Mouse (Mus musculus): ENCODE data around the gene Zdbf2. TPM values are rescaled to one million over a fixed set of nuclear protein-coding genes. Genes with fewer than 3 reads are reported as not detected.
"Not testable (repeated sequence)": the region's sequence is repeated elsewhere in the genome, so short reads cannot be mapped to it uniquely, and the experiment has no call there.

The Zdbf2 gene
- polyA plus RNA-seq, 1 experiment: 19.0 TPM

DNA sequence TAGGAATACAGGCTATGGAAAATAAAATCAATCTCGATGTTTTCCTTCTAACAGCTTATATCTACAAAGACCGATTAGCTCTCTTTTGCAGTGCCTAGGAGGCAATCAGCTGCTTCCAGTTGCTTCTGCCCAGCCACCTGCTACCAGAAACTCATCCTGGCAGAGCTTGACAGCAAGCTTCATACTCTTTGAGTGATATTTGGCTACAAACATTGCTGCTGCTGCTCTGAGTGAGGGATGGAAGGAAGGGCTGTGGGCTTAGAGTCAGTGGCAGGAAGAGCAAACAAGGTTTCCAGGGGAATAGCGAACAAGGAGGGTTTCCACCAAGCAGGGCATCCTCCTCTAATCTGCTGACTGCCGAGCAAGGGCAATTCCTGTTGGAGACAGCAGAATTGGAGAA lies 7.6 kb upstream of the Zdbf2 start:
- no peak for TF ChIP-seq POLR2A (IDR thresholded peaks at IDR 0.05; ENCODE audit: borderline replicate concordance, extremely low read depth, insufficient read depth, insufficient read length, poor library complexity, severe bottlenecking)
- no peak for TF ChIP-seq CTCF (IDR thresholded peaks at IDR 0.05; ENCODE audit: borderline replicate concordance, extremely low read depth, insufficient read depth, insufficient read length)
- DNase-seq (ENCODE audit: low read depth): peak; percentile 59

DNA sequence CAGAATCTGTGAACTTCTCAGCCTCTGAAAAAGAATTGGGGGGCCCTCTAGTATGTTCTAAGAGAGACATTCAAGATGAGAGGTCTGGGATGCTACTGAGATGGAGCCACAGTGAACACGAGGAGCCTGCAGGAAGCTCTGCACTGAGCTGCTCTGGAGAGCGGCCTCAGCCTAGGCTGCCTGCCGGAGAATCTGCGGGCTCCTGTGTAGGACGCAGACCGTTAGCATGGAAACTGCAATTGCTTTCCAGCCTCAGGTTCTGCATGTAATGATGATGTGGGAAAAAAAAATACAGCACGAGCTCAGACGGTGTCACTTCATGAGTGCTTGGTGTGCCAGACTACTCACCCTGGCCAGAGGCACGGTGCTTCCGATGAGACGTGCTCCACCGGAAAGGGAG lies 6.9 kb upstream of the Zdbf2 start:
- DNase-seq (ENCODE audit: low read depth): peak; percentile 59
- TF ChIP-seq POLR2A (IDR thresholded peaks at IDR 0.05; ENCODE audit: borderline replicate concordance, extremely low read depth, insufficient read depth, insufficient read length, poor library complexity, severe bottlenecking): no peak
- TF ChIP-seq CTCF (IDR thresholded peaks at IDR 0.05; ENCODE audit: borderline replicate concordance, extremely low read depth, insufficient read depth, insufficient read length): no peak

DNA sequence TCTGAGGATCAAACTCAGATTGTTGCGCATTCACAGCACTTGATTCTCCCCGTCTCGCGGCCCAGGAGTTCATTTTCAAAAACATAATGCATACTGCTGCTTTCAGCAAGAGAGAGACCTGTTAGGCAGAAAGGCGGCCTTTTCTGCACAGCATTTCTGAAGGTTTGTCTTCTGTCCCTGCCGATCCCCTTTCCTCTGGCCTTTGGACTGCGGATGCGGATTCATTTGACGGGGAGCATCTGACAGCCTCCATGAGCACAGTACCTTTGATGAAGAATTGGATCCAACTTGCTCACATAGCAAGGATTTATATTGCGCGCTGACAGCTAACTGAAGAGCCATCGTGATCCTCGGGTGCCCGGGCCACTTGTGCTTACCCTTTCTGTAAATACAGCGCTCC lies 6.3 kb upstream of the Zdbf2 start:
- TF ChIP-seq POLR2A (IDR thresholded peaks at IDR 0.05; ENCODE audit: borderline replicate concordance, extremely low read depth, insufficient read depth, insufficient read length, poor library complexity, severe bottlenecking) (no peak), CTCF (IDR thresholded peaks at IDR 0.05; ENCODE audit: borderline replicate concordance, extremely low read depth, insufficient read depth, insufficient read length) (no peak)
- DNase-seq (ENCODE audit: low read depth): peak; percentile 55

- TF ChIP-seq POLR2A (IDR thresholded peaks at IDR 0.05; ENCODE audit: borderline replicate concordance, extremely low read depth, insufficient read depth, insufficient read length, poor library complexity, severe bottlenecking) (no peak), CTCF (IDR thresholded peaks at IDR 0.05; ENCODE audit: borderline replicate concordance, extremely low read depth, insufficient read depth, insufficient read length) (no peak)
- DNase-seq (ENCODE audit: low read depth): peak; percentile 67
These were observed 865 bp upstream of the Zdbf2 start for GRCm38 (mm10) chr1:63272125-63272675.

DNA sequence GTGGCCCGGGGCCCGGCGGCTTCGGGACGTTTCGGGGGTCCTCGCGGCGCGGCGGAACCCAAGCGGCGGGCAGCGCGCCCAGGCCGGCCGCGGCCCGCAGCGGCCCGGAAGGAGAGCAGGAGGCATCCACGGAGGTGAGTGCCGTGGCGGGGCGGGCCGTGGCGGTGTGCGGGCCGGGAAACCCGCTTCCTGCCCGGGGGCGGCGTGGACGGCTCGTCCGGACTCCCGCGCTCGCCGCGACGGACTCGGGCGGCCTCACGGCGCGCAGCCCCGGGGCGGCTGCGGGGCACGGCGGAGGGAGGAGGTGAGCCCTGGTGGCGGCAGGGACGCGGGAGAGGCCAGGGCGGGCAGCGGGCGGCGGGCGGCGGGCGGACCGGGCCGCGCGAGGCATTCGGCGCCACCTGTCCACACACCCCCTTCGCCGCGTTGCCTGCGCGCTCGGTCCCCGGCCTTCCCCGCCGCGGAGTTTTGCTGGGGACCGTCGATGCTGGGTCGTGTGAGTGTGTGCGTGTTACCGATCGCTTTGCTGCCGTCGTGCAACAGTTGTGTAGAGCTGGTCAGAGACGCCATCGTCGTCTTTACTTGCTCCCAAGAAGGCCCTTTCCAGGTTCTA lies 380 bp downstream of the Zdbf2 start:
- no peak for TF ChIP-seq CTCF (IDR thresholded peaks at IDR 0.05; ENCODE audit: borderline replicate concordance, extremely low read depth, insufficient read depth, insufficient read length)
- no peak for TF ChIP-seq POLR2A (IDR thresholded peaks at IDR 0.05; ENCODE audit: borderline replicate concordance, extremely low read depth, insufficient read depth, insufficient read length, poor library complexity, severe bottlenecking)
- peak; percentile 64 for DNase-seq (ENCODE audit: low read depth)

DNA sequence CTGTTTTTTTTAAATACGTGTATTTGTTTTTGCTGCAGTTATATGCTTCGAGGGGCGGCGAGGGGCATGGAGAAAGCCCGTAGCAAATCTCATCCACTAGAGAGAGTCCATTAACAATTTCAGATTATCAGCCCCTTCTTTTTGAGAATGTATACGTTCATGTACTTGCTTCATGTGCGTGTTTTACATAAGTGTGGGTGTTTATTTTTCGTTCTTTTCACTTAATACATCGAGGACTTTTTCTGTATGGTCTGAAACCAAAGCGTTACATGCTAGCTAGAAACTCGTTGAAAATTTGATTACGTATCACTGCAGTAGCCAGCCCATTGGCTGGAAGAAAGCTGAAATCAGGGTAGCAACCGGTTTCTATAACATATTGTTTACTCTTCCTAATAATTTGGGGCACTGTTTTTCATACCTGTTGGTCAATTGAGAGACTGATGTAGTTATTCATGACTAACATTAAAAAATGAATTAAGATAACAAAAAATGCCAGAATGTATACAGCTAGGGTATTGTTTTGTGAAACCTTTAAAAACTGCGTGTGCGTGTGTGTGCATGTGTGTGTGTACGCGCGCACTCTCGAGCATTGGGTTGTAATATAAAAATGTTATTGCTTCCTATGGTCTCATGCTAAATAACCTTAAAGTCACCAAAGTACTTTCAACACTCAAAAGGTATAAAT lies 1.1 kb downstream of the Zdbf2 start:
- TF ChIP-seq POLR2A (IDR thresholded peaks at IDR 0.05; ENCODE audit: borderline replicate concordance, extremely low read depth, insufficient read depth, insufficient read length, poor library complexity, severe bottlenecking): no peak
- no peak for TF ChIP-seq CTCF (IDR thresholded peaks at IDR 0.05; ENCODE audit: borderline replicate concordance, extremely low read depth, insufficient read depth, insufficient read length)
- DNase-seq (ENCODE audit: low read depth): peak; percentile 70

GRCm38 (mm10) chr1:63278106-63278505 lies 5.0 kb downstream of the Zdbf2 start:
- TF ChIP-seq CTCF (IDR thresholded peaks at IDR 0.05; ENCODE audit: borderline replicate concordance, extremely low read depth, insufficient read depth, insufficient read length): peak; percentile 42; the same call in 1 of the 2 replicates
- TF ChIP-seq POLR2A (IDR thresholded peaks at IDR 0.05; ENCODE audit: borderline replicate concordance, extremely low read depth, insufficient read depth, insufficient read length, poor library complexity, severe bottlenecking): no peak

DNA sequence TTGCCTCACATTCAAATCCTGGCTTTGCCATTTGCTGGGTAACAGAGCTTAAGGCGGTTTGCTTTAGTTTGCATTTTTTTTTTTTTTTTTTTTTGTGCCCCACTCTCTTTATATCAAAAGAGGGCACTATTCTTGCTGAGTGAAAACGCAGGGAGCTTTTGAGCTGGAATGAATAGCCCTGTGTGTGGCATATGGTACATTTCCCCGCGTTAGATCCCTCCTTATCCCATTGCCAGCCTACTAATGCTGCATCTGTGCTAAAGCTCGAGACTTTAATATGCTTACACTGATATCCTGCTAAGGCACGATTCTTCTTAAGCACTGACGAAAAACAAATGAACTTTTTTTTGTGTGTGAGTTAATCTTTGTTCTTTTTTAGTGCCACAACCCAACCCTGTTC lies 20.9 kb downstream of the Zdbf2 start:
- no peak for TF ChIP-seq POLR2A (IDR thresholded peaks at IDR 0.05; ENCODE audit: borderline replicate concordance, extremely low read depth, insufficient read depth, insufficient read length, poor library complexity, severe bottlenecking)
- no peak for TF ChIP-seq CTCF (IDR thresholded peaks at IDR 0.05; ENCODE audit: borderline replicate concordance, extremely low read depth, insufficient read depth, insufficient read length)
- DNase-seq (ENCODE audit: low read depth): peak; percentile 93

More at GRCm38 (mm10) chr1:63278106-63278505, 5.0 kb downstream of the Zdbf2 start:
- DNase-seq (ENCODE audit: low read depth): peak; percentile 71

DNA sequence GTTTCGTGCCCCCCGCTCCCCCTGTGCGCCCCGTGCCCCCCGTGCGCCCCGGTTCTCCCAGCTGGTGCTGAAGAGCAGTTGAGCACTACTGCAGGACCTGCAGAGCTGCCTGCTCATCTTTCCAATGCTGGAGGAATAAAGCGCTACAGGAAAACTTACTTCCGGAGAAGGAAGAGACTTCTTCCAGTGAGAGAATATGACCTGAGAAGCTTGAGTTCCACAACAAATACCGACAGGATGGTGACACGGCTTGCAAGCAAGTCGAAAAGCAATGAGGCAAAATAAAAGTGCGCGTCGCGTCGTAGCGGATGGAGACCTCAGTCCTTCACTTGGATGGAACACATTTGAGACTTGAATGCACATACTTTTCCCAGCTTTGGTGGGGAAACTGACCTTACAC lies 36.6 kb downstream of the Zdbf2 start:
- DNase-seq (ENCODE audit: low read depth): peak; percentile 40
- TF ChIP-seq POLR2A (IDR thresholded peaks at IDR 0.05; ENCODE audit: borderline replicate concordance, extremely low read depth, insufficient read depth, insufficient read length, poor library complexity, severe bottlenecking): no peak
- TF ChIP-seq CTCF (IDR thresholded peaks at IDR 0.05; ENCODE audit: borderline replicate concordance, extremely low read depth, insufficient read depth, insufficient read length): no peak

GRCm38 (mm10) chr1:63323565-63324132 lies 50.6 kb downstream of the Zdbf2 start:
- not testable (repeated sequence) for DNase-seq (ENCODE audit: low read depth)

Other genes starting within 250 kb of the Zdbf2 start
- 10.2 and 12.9 TPM in 2 replicates for gene Ino80d, start 158.6 kb upstream of the Zdbf2 start, polyA plus RNA-seq (2012; rRNA removed)
- gene Eef1b2, start 96.4 kb upstream of the Zdbf2 start, polyA plus RNA-seq (2012; rRNA removed): 438 and 493 TPM in 2 replicates
- 87.9 and 93.3 TPM in 2 replicates for gene Ndufs1, start 96.4 kb upstream of the Zdbf2 start, polyA plus RNA-seq (2012; rRNA removed)
- gene Gpr1, start 58.7 kb upstream of the Zdbf2 start, polyA plus RNA-seq (2012; rRNA removed): 0.26 and 0.45 TPM in 2 replicates
- 23.6 and 29.4 TPM in 2 replicates for gene Adam23, start 172.6 kb downstream of the Zdbf2 start, polyA plus RNA-seq (2012; rRNA removed)

All from brain, embryonic 14.5 days (tissue).